Mouse (Mus musculus) limb, embryonic 12.5 days (tissue): ENCODE data around the gene Hspg2. TPM values are rescaled to one million over a fixed set of nuclear protein-coding genes. Genes with fewer than 3 reads are reported as not detected.

Source experiments
- ATAC-seq: fragments of 200-750 bp; cut with Nextera tagmentation; 2 replicates; pipeline ENCODE4 v1.8.0; 2017; ENCODE audit warnings: low read depth, moderate TSS enrichment; ENCODE audit not compliant: insufficient number of reproducible peaks, insufficient read depth, low FRiP score, low TSS enrichment
- H3K27ac ChIP-seq: fragments of 300-500 bp; sonication (generic); 2 replicates; pipeline ENCODE4 v1.5.1; 2016; ENCODE audit warnings: mild to moderate bottlenecking, moderate library complexity
- H3K27me3 ChIP-seq: fragments of 300-500 bp; sonication (generic); 2 replicates; pipeline ENCODE4 v1.6.1; 2016; ENCODE audit warnings: mild to moderate bottlenecking, moderate library complexity
- H3K36me3 ChIP-seq: fragments of 300-500 bp; sonication (generic); 2 replicates; pipeline ENCODE4 v1.6.1; 2016; ENCODE audit warnings: mild to moderate bottlenecking, moderate library complexity
- H3K4me1 ChIP-seq: fragments of 300-500 bp; sonication (generic); replicated peaks from 2 replicates; pipeline ENCODE4 v1.6.1; 2016
- H3K4me2 ChIP-seq: fragments of 300-500 bp; sonication (generic); 2 replicates; pipeline ENCODE4 v1.6.1; 2016; ENCODE audit warnings: mild to moderate bottlenecking, moderate library complexity
- H3K4me3 ChIP-seq: fragments of 300-500 bp; sonication (generic); replicated peaks from 2 replicates; pipeline ENCODE4 v1.5.1; 2016; ENCODE audit warnings: mild to moderate bottlenecking
- H3K9ac ChIP-seq: fragments of 300-500 bp; sonication (generic); replicated peaks from 2 replicates; pipeline ENCODE4 v1.6.1; 2016; ENCODE audit warnings: mild to moderate bottlenecking, moderate library complexity
- H3K9me3 ChIP-seq: fragments of 300-500 bp; sonication (generic); 2 replicates; pipeline ENCODE4 v1.6.1; 2016; ENCODE audit warnings: mild to moderate bottlenecking, moderate library complexity
- WGBS: fragments of 180-500 bp; shearing (Covaris S2); methylation state at CpG from one replicate; pipeline ENCODE4 v1.1.7; 2016; 5-methylcytosine and 5-hydroxymethylcytosine counted together
- polyA plus RNA-seq: library from polyadenylated mRNA; unstranded; fragments of >200 nt; fragmentation: Nextera tagmentation; extraction: Ambion mirVana; gene quantifications from 2 replicates; pipeline ENCODE4 v1.2.1, GENCODE M21; 2016

Hspg2 gene
- polyA plus RNA-seq, 1 experiment from 2014 or later = 14.3 TPM

DNA sequence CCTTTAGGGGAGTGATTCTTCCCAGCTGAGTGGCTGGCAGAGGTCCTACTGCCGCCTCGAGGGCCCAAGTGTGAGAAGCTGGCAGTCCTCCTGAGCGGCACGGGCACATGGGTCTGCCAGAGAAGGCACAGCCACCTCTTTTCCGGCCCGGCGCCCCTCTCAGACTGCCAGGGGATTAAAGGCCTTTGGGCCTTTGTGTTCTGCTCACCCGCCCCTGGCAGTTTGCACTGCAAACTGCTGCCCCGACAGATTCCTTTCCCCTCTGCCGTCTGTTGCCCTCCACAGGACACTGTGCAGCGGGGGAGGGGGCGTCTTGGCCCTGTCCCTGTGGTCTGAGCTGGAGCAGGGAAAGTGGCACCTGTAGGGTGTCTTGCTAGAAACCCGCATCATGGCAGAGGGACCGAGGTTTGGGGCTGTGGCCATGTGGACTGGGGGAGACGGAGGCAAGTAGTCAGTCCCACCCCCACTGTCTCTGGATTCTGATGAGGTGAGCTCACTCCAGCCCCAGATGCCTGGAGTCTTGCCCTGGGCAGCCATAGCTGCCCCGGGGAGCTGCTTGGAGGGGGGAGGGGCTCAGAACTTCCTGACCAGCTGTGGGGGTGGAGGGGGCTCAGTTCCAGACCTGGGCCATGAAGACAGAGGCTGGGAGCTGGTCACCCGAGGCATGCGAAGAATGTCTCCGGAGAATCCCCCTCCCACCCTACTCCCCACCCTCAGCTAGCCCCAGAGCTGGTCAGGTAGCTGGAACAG, 26.4 kb downstream of the Hspg2 start:
- Histone ChIP-seq H3K36me3 (no peaks in the 10 kb centered on the region), H3K9me3 (no peaks in the 10 kb centered on the region), H3K9ac (peak overlapping the region; percentile 48), H3K27me3 (no peaks in the 10 kb centered on the region), H3K4me2 (peak overlapping the region; percentile 13), H3K4me3 (0 out of 2 replicates have a peak overlapping the region, but pooled peaks have one; percentile 11), H3K27ac (peak overlapping the region; percentile 94), H3K4me1 (peaks cover 65% of the 10 kb centered on the region)
- WGBS = 6% methylated on average over 19 of the region's 19 CpGs
- ATAC-seq = peak; percentile 67

DNA sequence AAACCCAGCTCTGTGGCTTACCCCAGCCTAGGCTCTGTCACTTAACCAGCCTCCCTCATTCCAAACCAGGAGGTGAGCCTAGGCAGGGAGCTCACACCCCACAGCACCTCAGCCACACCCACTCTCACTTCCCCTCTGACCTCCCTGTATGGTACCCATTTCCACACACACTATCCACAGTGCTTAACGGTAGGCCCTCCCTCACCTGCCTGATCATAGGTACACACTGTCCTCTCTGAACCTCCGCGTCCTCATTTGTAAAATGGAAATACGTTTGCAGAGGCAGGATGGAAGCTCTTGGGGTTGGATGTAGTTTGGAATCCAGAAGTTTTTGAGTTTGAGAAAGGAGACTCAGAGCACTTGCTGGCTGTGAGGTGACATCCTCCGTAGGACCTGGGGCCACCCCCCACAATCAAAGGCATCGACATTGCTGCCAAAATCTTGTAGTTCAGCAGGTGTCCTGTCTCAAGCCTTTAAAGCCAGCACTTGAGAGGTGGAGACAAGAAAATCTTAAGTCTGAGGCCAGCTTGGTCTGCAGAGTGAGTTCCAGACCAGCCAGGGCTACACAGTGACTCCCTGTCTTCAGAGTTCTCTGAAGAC, 27.0 kb downstream of the Hspg2 start:
- peak overlapping the region; percentile 94 for H3K27ac ChIP-seq
- H3K27me3 ChIP-seq = no peaks in the 10 kb centered on the region
- no peaks in the 10 kb centered on the region for H3K9me3 ChIP-seq
- H3K9ac ChIP-seq = no peak overlapping the region; the same call in 1 of the 2 replicates
- H3K36me3 ChIP-seq = no peaks in the 10 kb centered on the region
- peaks cover 64% of the 10 kb centered on the region for H3K4me1 ChIP-seq
- ATAC-seq = peak; percentile 48
- WGBS = 53% methylated on average over 6 of the region's 6 CpGs
- H3K4me3 ChIP-seq = no peak overlapping the region
- H3K4me2 ChIP-seq = 0 out of 2 replicates have a peak overlapping the region, but pooled peaks have one; percentile 13

DNA sequence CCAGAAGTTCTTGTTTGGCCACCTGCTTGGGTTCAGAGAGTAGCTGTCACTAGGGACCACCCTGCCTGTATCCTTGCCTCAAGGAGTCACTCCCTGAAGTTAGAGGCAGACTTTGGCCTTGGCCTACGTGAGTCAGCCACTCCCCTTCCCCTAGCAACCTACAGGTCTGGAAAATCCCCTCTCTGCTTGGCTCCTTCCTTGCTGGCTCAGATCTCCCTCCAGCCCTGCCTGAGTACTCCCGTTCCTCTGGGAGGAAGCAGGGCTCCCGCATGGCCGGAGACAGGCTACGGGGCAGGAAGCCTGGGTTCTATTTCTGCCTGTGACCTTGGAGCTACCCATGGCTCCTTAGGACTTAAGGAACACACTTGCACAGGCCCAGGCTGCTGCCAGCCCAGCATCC, 28.8 kb downstream of the Hspg2 start:
- Histone ChIP-seq H3K4me1 (peaks cover 64% of the 10 kb centered on the region), H3K27me3 (no peaks in the 10 kb centered on the region), H3K9ac (no peak overlapping the region), H3K4me2 (0 out of 2 replicates have a peak overlapping the region, but pooled peaks have one; percentile 21), H3K9me3 (no peaks in the 10 kb centered on the region), H3K36me3 (peaks cover 15% of the 10 kb centered on the region), H3K4me3 (no peak overlapping the region), H3K27ac (peak overlapping the region; percentile 94)
- WGBS = 61% methylated on average over 5 of the region's 5 CpGs
- no peak for ATAC-seq

- peak overlapping the region; percentile 21; the same call in 1 of the 2 replicates for H3K4me2 ChIP-seq
- no peak overlapping the region for H3K4me3 ChIP-seq
- no peaks in the 10 kb centered on the region for H3K27me3 ChIP-seq
- no peak overlapping the region; the same call in 1 of the 2 replicates for H3K9ac ChIP-seq
- peaks cover 22% of the 10 kb centered on the region for H3K36me3 ChIP-seq
- H3K4me1 ChIP-seq = peaks cover 58% of the 10 kb centered on the region
- no peak for ATAC-seq
- H3K9me3 ChIP-seq = no peaks in the 10 kb centered on the region
- H3K27ac ChIP-seq = peak overlapping the region; percentile 94
- 33% methylated on average over 9 of the region's 9 CpGs for WGBS
Observed at GRCm38 (mm10) chr4:137497892-137498722, 29.5 kb downstream of the Hspg2 start.

DNA sequence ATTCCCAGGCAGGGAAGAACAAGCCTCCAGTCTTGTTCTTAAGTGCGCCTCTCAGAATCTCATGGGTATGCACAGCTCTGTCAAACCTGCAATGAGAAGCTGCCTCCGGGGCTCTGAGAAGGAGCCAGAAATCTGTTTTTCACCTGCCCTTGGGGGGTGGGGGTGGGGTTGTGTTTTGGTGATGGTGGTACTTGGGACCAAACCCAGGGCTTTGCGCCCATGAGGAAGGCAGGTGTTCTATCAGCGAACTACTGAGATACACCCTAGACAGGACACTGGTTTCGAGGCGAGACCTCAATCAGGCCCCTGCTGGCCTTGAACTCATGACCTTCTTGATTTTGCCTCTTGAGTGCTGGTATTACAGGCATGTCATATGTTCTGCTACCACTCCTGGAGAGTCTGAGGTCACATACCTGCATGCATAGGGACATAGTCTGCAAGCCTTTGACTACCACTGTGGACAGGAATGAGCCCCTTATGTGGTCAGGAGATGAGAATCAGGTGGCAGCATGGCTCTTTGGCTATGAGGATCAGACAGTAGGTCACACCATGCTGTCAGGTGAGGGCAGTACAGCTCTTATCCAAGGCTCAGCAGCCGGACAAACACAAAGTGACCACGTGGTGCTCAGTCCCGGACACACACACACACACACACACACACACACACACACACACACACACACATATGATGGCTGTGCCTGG, 30.5 kb downstream of the Hspg2 start:
- Histone ChIP-seq H3K4me2 (0 out of 2 replicates have a peak overlapping the region, but pooled peaks have one; percentile 21), H3K4me3 (no peak overlapping the region), H3K36me3 (peaks cover 31% of the 10 kb centered on the region), H3K27me3 (no peaks in the 10 kb centered on the region), H3K27ac (peak overlapping the region; percentile 94), H3K9me3 (no peaks in the 10 kb centered on the region), H3K4me1 (peaks cover 56% of the 10 kb centered on the region), H3K9ac (no peak overlapping the region)
- ATAC-seq = no peak
- WGBS = 88% methylated on average over 9 of the region's 9 CpGs

DNA sequence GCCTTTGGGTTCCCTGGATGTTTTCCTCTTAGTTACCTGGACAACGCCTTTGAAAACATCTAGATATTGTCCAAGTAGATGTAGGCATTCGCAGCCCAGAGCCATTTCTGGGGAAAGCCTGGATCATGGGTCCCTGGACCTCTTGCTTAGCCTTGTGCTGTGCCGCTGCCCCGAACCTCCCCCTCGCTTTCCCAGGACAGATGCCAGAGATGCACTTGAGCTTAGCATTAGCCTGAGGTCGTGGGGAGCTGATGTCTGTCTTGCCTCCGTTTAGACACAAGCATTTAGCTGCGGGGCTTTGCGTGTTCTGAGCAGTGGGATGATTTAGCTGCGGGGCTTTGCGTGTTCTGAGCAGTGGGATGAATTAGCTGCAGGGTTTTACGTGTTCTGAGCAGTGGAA, 31.6 kb downstream of the Hspg2 start:
- 79% methylated on average over 12 of the region's 12 CpGs for WGBS

DNA sequence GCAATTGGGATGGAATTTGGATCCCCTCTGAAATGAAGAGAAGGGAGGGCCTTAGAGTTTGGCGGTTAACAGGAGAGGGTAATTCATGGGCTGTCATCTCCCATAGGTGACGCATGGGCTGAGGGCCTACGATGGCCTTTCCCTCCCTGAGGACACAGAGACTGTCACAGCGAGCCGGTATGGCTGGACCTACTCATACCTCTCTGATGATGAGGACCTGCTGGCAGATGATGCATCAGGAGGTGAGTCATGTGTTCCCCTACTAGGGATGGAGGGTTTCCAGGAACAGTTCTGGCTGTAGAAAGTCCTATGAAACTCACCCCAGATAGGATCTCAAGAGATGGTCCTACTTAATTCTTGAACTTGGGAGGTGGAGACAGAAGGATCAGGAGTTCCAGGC, 32.4 kb downstream of the Hspg2 start:
- no peaks in the 10 kb centered on the region for H3K27me3 ChIP-seq
- no peak overlapping the region for H3K4me3 ChIP-seq
- H3K9ac ChIP-seq = no peak overlapping the region
- H3K27ac ChIP-seq = no peak overlapping the region
- ATAC-seq = no peak
- no peak overlapping the region for H3K4me2 ChIP-seq
- 88% methylated on average over 5 of the region's 5 CpGs for WGBS
- peaks cover 48% of the 10 kb centered on the region for H3K36me3 ChIP-seq
- peaks cover 37% of the 10 kb centered on the region for H3K4me1 ChIP-seq
- no peaks in the 10 kb centered on the region for H3K9me3 ChIP-seq

More for the DNA sequence above, 31.6 kb downstream of the Hspg2 start:
- Histone ChIP-seq H3K36me3 (peaks cover 42% of the 10 kb centered on the region), H3K4me3 (no peak overlapping the region), H3K27me3 (no peaks in the 10 kb centered on the region), H3K4me2 (no peak overlapping the region), H3K9ac (no peak overlapping the region), H3K9me3 (no peaks in the 10 kb centered on the region), H3K4me1 (peaks cover 45% of the 10 kb centered on the region), H3K27ac (peak overlapping the region; percentile 62; the same call in 1 of the 2 replicates)
- ATAC-seq = no peak

DNA sequence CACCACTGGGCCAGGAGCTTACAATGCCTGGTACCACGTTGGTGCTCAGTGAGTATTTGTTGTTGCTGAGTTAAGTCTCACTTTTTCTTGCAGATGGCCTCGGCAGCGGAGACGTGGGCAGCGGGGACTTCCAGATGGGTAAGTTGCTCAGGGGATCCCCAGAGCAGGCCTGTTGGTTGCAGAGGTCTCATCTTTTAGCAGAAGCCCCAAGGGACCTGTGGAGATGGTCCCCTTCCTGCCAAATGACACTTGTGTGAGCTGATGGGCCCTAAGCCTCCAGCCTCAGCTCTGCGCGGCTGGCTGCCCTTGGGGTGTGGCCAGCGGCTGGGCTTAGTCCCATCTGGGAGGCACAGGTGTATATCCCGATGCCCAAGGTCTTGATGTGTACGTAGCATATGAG, 33.6 kb downstream of the Hspg2 start:
- Histone ChIP-seq H3K36me3 (peaks cover 57% of the 10 kb centered on the region), H3K4me3 (no peak overlapping the region), H3K4me1 (peaks cover 27% of the 10 kb centered on the region), H3K9me3 (no peaks in the 10 kb centered on the region), H3K4me2 (no peak overlapping the region), H3K27me3 (no peaks in the 10 kb centered on the region), H3K27ac (no peak overlapping the region), H3K9ac (no peak overlapping the region)
- WGBS = 86% methylated on average over 10 of the region's 10 CpGs
- no peak for ATAC-seq

DNA sequence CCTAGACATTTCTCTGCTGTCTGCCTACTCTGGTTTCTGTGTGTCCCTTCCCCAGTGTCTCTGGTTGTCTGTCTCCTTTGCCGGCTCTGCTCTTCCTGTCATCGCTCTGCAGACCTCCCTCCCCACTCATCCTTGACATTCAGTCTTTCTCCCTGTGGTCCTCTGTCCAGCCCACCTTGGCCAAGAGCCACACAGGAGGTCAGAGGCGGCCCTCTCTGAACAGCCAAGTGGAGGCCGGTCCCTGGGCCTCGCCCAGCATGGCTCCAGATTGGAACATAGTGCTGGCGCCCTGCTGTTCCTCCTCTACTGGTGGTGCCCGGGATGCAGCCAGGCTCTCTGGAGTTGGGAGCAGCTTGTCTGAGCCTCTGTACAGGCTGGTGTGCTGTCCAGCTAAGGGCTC, 34.2 kb downstream of the Hspg2 start:
- Histone ChIP-seq H3K27me3 (no peaks in the 10 kb centered on the region), H3K4me2 (no peak overlapping the region), H3K4me1 (peaks cover 21% of the 10 kb centered on the region), H3K9me3 (no peaks in the 10 kb centered on the region), H3K27ac (0 out of 2 replicates have a peak overlapping the region, but pooled peaks have one; percentile 35), H3K9ac (no peak overlapping the region), H3K4me3 (no peak overlapping the region), H3K36me3 (peaks cover 57% of the 10 kb centered on the region)
- 87% methylated on average over 7 of the region's 7 CpGs for WGBS
- no peak for ATAC-seq

GRCm38 (mm10) chr4:137503509-137503971, 35.0 kb downstream of the Hspg2 start:
- Histone ChIP-seq H3K4me2 (no peak overlapping the region), H3K9me3 (no peaks in the 10 kb centered on the region), H3K27me3 (no peaks in the 10 kb centered on the region), H3K4me1 (peaks cover 14% of the 10 kb centered on the region), H3K27ac (0 out of 2 replicates have a peak overlapping the region, but pooled peaks have one; percentile 35), H3K9ac (no peak overlapping the region), H3K4me3 (no peak overlapping the region), H3K36me3 (peaks cover 64% of the 10 kb centered on the region)
- ATAC-seq = peak; percentile 43; the same call in 1 of the 2 replicates
- 88% methylated on average over 6 of the region's 6 CpGs for WGBS
